Mouse (Mus musculus): ENCODE data around the gene Tbx21.

Tbx21 gene

GRCm38 (mm10) chr11:97114671-97115601, at the start of gene Tbx21:
Gene Tbx21, minus strand, starts transcription at chr11:97115331.
- no peak for DNase-seq (ENCODE audit: low read depth, low spot score)

DNA sequence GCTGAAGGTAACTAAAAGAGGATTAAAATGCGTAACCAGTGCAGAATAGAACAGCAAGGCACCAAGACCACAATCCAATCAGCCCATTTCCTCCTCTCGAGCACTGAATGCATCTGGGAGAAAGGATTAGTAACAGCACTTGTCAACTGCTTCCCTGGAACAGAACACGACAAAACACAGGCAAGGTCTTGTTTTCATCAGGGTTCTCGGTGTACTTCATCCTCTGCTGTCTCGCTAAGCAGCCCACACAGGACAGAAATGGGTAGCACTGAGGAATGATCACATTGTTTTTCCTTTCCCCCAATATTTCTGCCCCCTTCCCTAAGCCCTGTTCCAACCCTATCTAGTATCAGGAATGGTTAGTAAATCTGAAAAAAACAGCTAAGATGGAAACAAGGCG, 45.2 kb upstream of the Tbx21 start:
- no peak for DNase-seq (ENCODE audit: low read depth, low spot score)

GRCm38 (mm10) chr11:97156999-97157398, 41.9 kb upstream of the Tbx21 start:
- no peak for DNase-seq (ENCODE audit: low read depth, low spot score)

GRCm38 (mm10) chr11:97152662-97153287, 37.6 kb upstream of the Tbx21 start:
- no peak for DNase-seq (ENCODE audit: low read depth, low spot score)

GRCm38 (mm10) chr11:97152023-97152426, 36.9 kb upstream of the Tbx21 start:
- DNase-seq (ENCODE audit: low read depth, low spot score): no peak

GRCm38 (mm10) chr11:97151343-97151801, 36.2 kb upstream of the Tbx21 start, which contains the start of gene Tbkbp1:
Gene Tbkbp1, minus strand, starts transcription at chr11:97151495.
- DNase-seq (ENCODE audit: low read depth, low spot score): no peak

DNA sequence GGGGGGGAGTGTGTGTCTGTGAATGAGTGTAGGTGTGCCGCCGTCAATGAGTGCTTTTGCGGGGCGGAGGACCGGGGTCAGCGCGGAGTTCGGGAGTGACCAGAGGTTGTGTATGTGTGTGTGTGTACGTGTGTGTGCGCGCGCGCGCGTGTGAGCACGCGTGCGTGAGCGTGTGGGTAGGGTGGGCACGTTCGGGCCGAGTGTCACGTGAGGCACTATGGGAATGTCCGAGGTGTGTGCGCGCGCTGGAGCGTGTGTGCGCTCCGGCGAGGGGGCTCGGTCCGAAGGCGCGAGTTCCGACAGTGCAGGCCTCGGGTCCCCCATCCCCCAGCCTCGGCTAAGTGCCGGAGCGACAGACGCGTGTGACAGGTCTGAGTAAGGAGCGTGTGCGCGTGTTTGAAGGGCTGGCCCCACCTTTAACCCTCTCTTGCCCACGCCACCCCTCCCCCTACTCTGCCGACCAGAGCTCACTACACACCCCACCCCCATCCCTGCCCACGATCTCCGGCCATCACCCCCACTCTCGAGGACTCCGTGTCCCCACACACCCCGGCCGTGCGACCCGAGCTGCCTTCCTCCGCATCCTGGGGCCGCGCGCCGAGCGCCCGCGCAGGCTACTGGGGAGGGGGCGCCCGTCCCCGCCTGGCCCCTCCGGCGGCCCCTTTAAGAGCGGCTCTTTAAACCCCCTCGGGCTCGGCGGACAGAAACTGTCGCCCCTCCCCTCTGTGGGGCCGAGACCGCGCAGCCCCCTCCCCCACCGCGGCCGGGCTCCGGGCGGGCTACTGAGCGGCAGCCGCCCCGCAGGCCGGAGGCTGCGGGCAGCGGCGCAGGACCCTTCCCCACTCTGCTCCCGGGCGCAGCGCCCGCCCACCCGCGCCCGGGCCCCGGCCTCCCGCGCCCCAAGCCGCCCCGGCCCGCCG, 35.5 kb upstream of the Tbx21 start:
- no peak for DNase-seq (ENCODE audit: low read depth, low spot score)

DNA sequence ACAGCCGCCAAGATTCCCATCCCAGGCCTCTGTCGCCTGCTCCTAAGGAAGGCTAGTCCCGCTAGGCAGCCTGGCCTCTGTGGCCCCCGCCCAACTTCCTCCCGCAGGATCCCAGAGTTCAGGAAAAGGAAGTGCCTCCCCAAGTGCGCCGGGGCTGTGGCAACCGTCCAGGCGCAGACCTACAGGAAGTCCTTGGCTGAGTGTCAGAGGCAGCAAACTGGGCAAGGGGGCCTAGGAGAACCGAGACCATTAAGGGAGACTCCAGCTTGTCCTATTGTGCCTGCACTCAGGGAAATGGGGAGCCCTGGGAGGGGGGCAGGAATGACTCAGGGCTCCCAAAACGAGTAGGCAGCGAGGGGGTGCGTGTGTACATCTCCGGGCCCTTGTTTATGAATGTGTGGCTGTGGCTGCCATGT, 34.9 kb upstream of the Tbx21 start:
- DNase-seq (ENCODE audit: low read depth, low spot score): no peak

DNA sequence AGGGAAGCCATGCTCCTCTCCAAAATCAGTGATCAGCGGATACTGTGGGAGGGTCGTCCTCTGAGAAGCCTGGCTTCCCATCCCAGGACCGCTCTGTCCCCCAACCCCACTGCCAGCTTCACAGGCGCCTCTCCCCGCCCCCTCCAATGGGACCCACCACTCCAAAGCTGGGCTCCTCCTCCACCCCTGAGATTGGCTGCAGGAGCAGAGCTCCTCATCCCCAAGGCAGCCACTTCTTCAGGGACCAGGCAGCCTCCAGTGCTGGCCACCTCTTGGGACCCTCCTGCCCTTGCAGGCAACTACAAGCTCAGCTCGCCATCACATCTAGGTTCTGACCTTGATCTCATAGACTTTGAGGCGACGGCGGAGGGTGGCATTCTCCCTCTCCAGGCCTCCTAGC, 33.9 kb upstream of the Tbx21 start:
- DNase-seq (ENCODE audit: low read depth, low spot score): no peak

GRCm38 (mm10) chr11:97148591-97148990, 33.5 kb upstream of the Tbx21 start:
- DNase-seq (ENCODE audit: low read depth, low spot score): no peak

GRCm38 (mm10) chr11:97147333-97147732, 32.2 kb upstream of the Tbx21 start:
- no peak for DNase-seq (ENCODE audit: low read depth, low spot score)

DNA sequence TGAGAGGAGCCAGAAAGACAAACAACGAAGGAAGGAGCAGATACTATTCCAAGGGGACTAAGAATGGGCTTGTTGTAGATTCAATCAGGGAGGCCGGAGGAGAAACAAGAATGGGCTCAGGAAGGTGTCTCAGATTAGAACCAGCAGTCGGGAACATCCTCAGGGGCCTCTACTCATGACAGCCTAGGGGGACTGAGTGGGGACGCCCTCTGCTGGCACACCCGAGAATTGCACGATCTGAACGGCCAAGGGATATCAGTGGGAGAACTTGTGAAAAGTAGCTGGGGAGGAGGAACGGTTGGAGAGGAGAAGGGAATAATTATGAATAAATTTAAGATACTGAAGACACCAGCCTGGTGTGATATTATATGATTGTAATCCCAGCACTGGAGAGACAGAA, 31.6 kb upstream of the Tbx21 start:
- peak; percentile 78 for DNase-seq (ENCODE audit: low read depth, low spot score)

DNA sequence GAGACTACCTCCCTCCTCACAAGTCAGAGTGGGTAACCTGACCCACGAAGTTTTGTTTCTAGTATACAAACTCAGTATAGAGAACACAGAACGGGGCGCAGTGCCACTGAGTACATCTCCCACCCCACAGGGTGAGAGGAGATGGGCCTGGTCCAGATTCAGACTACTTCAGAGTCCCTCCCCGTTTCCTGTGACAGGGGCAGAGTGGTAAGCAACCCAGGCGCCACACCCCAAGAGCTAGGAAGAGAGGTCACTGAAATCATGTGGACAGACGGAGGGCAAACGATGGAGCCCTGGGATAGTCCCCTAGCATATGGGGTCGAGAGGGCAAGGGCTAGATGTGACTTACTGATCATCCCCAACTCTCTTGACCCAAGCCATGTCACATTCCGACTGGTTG, 30.8 kb upstream of the Tbx21 start:
- DNase-seq (ENCODE audit: low read depth, low spot score): no peak

GRCm38 (mm10) chr11:97145320-97145719, 30.2 kb upstream of the Tbx21 start:
- DNase-seq (ENCODE audit: low read depth, low spot score): no peak

- DNase-seq (ENCODE audit: low read depth, low spot score): no peak
Observed at GRCm38 (mm10) chr11:97143196-97143900, 28.2 kb upstream of the Tbx21 start.

DNA sequence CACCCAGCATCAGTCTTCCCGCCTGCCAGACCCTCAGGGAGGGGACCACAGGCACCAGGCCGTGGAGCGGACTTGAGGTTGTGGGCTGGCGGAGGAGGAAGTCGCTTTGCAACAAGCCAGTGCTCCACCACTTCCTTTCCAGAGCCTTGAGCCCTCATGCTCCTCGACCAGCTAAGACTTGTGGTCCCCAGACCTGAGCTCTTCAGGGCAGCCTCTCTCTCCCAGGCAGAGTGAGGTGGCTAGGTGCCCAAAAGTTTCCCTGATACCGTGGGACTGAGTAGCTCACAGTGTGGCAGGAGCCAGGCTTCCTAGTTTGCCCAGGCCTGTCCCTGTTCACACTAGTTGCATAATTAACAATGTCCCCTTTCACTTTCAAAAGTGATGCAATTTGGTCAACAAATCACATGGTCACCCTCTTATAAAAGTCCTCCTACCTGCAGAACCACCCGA, 27.1 kb upstream of the Tbx21 start:
- no peak for DNase-seq (ENCODE audit: low read depth, low spot score)

GRCm38 (mm10) chr11:97140811-97141210, 25.7 kb upstream of the Tbx21 start:
- no peak for DNase-seq (ENCODE audit: low read depth, low spot score)

DNA sequence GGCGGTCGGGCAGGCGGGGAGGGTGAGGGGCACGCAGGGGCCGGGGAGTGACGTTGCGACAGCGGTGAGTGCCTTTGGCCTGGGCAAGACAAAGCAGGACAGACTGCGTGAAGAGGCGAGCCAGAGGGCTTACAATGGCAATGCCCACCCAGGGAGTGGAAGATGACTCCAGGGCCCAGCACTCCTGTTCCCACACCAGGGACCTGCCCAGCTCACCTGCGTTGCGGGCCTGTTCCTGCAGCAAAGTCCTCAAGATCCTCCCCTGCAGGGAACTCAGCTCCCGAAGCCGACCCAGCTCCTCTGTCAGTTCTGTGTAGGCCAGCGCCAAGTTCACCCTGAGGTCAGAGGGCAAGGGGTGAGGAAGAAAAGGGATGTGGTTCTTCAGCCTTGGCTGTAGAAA, 24.1 kb upstream of the Tbx21 start:
- no peak for DNase-seq (ENCODE audit: low read depth, low spot score)

- no peak for DNase-seq (ENCODE audit: low read depth, low spot score)
Observed at GRCm38 (mm10) chr11:97138554-97139226, 23.6 kb upstream of the Tbx21 start.

DNA sequence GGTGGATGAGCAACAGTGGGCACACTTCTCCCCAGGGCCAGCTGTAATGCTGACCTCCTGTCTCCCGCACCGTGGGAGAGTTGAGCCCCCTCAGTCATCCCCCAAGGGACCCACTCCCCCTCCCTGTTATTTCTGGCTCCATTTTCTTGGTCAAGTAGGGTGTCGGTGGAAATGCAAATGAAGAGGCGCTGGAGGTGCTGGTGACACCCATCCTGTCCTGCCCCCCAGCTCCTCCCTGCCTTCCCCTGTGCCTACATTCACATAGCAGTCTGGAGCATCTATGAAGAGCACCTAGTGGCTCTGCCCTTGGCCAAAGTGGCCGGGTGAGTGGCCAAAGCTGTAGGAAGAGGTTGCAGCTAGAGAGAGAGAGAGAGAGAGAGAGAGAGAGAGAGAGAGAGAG, 18.1 kb upstream of the Tbx21 start:
- no peak for DNase-seq (ENCODE audit: low read depth, low spot score)

All from WW6 (cell line).